9 mouse cellular contexts compared by ENCODE assay signal in genomic region chr1:125525965-125526665, GRCm38 (mm10). TPM values are rescaled to one million over a fixed set of nuclear protein-coding genes. Genes with fewer than 3 reads are reported as not detected.
DNase-seq lines count a peak whose midpoint lies in the region; ATAC-seq and TF ChIP-seq lines count a peak whose summit lies in the region.
"Had no signal": no experiment of that assay in that cellular context is flagged by ENCODE, and none has a peak within 500 bp of the region (broad histone marks: within the 10 kb centered on the region; RNA-seq: fewer than 3 reads in every experiment).

No protein-coding gene starts in this region.

- H3K4me3 ChIP-seq in midbrain, embryonic 14.5 days (replicated peaks; ENCODE audit: low read depth, low read length) = no peak overlapping the region
- H3K4me3 ChIP-seq in midbrain, postnatal 0 days (ENCODE audit: low read depth, low read length) = no peak overlapping the region
- no peak overlapping the region for H3K4me3 ChIP-seq in heart, embryonic 16.5 days (ENCODE audit: low read length)
- H3K4me3 ChIP-seq in stomach, postnatal 0 days (ENCODE audit: low read depth, low read length) = no peak overlapping the region

- no peak overlapping the region for H3K9ac ChIP-seq in midbrain, embryonic 14.5 days (replicated peaks; ENCODE audit: low read length)
- no peak overlapping the region for H3K9ac ChIP-seq in midbrain, postnatal 0 days (replicated peaks; ENCODE audit: low read length, poor library complexity, severe bottlenecking)
- no peak overlapping the region for H3K9ac ChIP-seq in heart, embryonic 16.5 days (ENCODE audit: low read length)
- H3K9ac ChIP-seq in stomach, postnatal 0 days (ENCODE audit: low read length) = no peak overlapping the region

- peak; percentile 5 for DNase-seq in midbrain, embryonic 14.5 days
- no peak for DNase-seq in midbrain, postnatal 0 days (ENCODE audit: low spot score)
- DNase-seq in lung, adult 18-20 months = peak; percentile 72 to 82
- peak; percentile 63 for DNase-seq in stomach, postnatal 0 days (ENCODE audit: low spot score)
- DNase-seq in testis, postnatal 14 days (ENCODE audit: low spot score) = no peak
- no peak for DNase-seq in cerebellum, adult 8-10 months
- DNase-seq in layer of hippocampus, adult 11-12 months (ENCODE audit: low spot score) = no peak

- no peak overlapping the region for H3K4me2 ChIP-seq in midbrain, embryonic 14.5 days (ENCODE audit: low read length)
- no peak overlapping the region for H3K4me2 ChIP-seq in midbrain, postnatal 0 days (ENCODE audit: low read depth, low read length, poor library complexity, severe bottlenecking)
- no peak overlapping the region for H3K4me2 ChIP-seq in heart, embryonic 16.5 days (ENCODE audit: low read depth, low read length)
- 0 out of 2 replicates have a peak overlapping the region, but pooled peaks have one; percentile 2 for H3K4me2 ChIP-seq in stomach, postnatal 0 days (replicated peaks; ENCODE audit: low read depth)

- no peaks in the 10 kb centered on the region for H3K4me1 ChIP-seq in midbrain, embryonic 14.5 days (ENCODE audit: control insufficient read depth, insufficient read depth, low read length)
- H3K4me1 ChIP-seq in midbrain, postnatal 0 days (ENCODE audit: insufficient read depth, low read length) = no peaks in the 10 kb centered on the region
- peaks cover 5% of the 10 kb centered on the region; the same call in 1 of the 2 replicates for H3K4me1 ChIP-seq in heart, embryonic 16.5 days (ENCODE audit: control insufficient read depth, insufficient read depth, low read length)
- H3K4me1 ChIP-seq in stomach, postnatal 0 days (replicated peaks; ENCODE audit: control insufficient read depth, insufficient read depth) = no peaks in the 10 kb centered on the region; the same call in 1 of the 2 replicates

- TF ChIP-seq EP300 in stomach, postnatal 0 days (optimal IDR thresholded peaks at IDR 0.05) = no peak

- H3K27me3 ChIP-seq in midbrain, embryonic 14.5 days (ENCODE audit: control insufficient read depth, insufficient read depth, low read length) = no peaks in the 10 kb centered on the region
- H3K27me3 ChIP-seq in midbrain, postnatal 0 days (ENCODE audit: insufficient read depth, low read length) = no peaks in the 10 kb centered on the region
- H3K27me3 ChIP-seq in heart, embryonic 16.5 days (ENCODE audit: control insufficient read depth, insufficient read depth, low read length) = no peaks in the 10 kb centered on the region
- H3K27me3 ChIP-seq in stomach, postnatal 0 days (ENCODE audit: control insufficient read depth, insufficient read depth, low read length) = no peaks in the 10 kb centered on the region
- H3K27me3 ChIP-seq: Patski had no signal

- no peak overlapping the region for H3K27ac ChIP-seq in midbrain, embryonic 14.5 days (replicated peaks; ENCODE audit: low read depth, low read length)
- no peak overlapping the region for H3K27ac ChIP-seq in midbrain, postnatal 0 days (ENCODE audit: low read depth, low read length)
- 0 out of 2 replicates have a peak overlapping the region, but pooled peaks have one; percentile 28 for H3K27ac ChIP-seq in heart, embryonic 16.5 days (ENCODE audit: low read length)
- peak overlapping the region; percentile 82 for H3K27ac ChIP-seq in stomach, postnatal 0 days (replicated peaks)

- TF ChIP-seq CTCF in midbrain, postnatal 0 days (IDR thresholded peaks at IDR 0.05) = no peak
- TF ChIP-seq CTCF in stomach, postnatal 0 days (IDR thresholded peaks at IDR 0.05; ENCODE audit: low read depth) = no peak

- WGBS in midbrain, embryonic 14.5 days = 75% methylated on average over 7 of the region's 7 CpGs
- 74% methylated on average over 7 of the region's 7 CpGs for WGBS in midbrain, postnatal 0 days
- 43% methylated on average over 7 of the region's 7 CpGs for WGBS in heart, embryonic 16.5 days
- 29% methylated on average over 7 of the region's 7 CpGs for WGBS in stomach, postnatal 0 days

- H3K9me3 ChIP-seq in midbrain, embryonic 14.5 days (ENCODE audit: control insufficient read depth, low read length) = no peaks in the 10 kb centered on the region
- H3K9me3 ChIP-seq in midbrain, postnatal 0 days (ENCODE audit: low read length) = no peaks in the 10 kb centered on the region
- no peaks in the 10 kb centered on the region for H3K9me3 ChIP-seq in heart, embryonic 16.5 days (replicated peaks; ENCODE audit: control insufficient read depth, low read length)
- H3K9me3 ChIP-seq in stomach, postnatal 0 days (ENCODE audit: control insufficient read depth, low read length) = no peaks in the 10 kb centered on the region

- H3K36me3 ChIP-seq in midbrain, embryonic 14.5 days (ENCODE audit: control insufficient read depth, insufficient read depth, low read length) = no peaks in the 10 kb centered on the region
- no peaks in the 10 kb centered on the region for H3K36me3 ChIP-seq in midbrain, postnatal 0 days (ENCODE audit: insufficient read depth, low read length)
- no peaks in the 10 kb centered on the region for H3K36me3 ChIP-seq in heart, embryonic 16.5 days (ENCODE audit: control insufficient read depth, insufficient read depth)
- no peaks in the 10 kb centered on the region for H3K36me3 ChIP-seq in stomach, postnatal 0 days (ENCODE audit: control insufficient read depth, insufficient read depth, low read length)

- ATAC-seq in midbrain, embryonic 14.5 days (ENCODE audit: low FRiP score, low TSS enrichment) = no peak
- ATAC-seq in midbrain, postnatal 0 days (ENCODE audit: low FRiP score) = no peak
- peak; percentile 49 for ATAC-seq in heart, embryonic 16.5 days (replicated peaks; ENCODE audit: extremely low read depth, insufficient read depth, low FRiP score)
- peak; percentile 86 for ATAC-seq in stomach, postnatal 0 days (ENCODE audit: low FRiP score, low TSS enrichment)
- ATAC-seq: Patski had no signal

RNA-seq across cellular contexts. Expression of gene Slc35f5, which starts 34.3 kb away (rescaled TPM):
- polyA plus RNA-seq in midbrain, embryonic 14.5 days (2014; fragmentation: Nextera tagmentation; extraction: Ambion mirVana) = 29.4 and 32.5 TPM in 2 replicates
- total RNA-seq in midbrain, postnatal 0 days (2014; rRNA removed) = 17.6 and 23.0 TPM in 2 replicates
- 28.0 and 34.8 TPM in 2 replicates for polyA plus RNA-seq in midbrain, postnatal 0 days (2015; fragmentation: Nextera tagmentation; extraction: Ambion mirVana)
- 93.2 and 97.2 TPM in 2 replicates for polyA plus RNA-seq in heart, embryonic 16.5 days (2015; fragmentation: Nextera tagmentation; extraction: Ambion mirVana)
- polyA plus RNA-seq in stomach, postnatal 0 days (2015; fragmentation: Nextera tagmentation; extraction: Ambion mirVana) = 64.7 and 66.4 TPM in 2 replicates

Comparison
In these comparisons a context has a peak if more than half of its experiments do, and no peak if none do; other contexts are left out.
1. DNase-seq: peak in midbrain, embryonic 14.5 days (single experiment), lung, adult 18-20 months (2 of 2) and stomach, postnatal 0 days (single experiment); none in midbrain, postnatal 0 days (single experiment), testis, postnatal 14 days (single experiment), cerebellum, adult 8-10 months (single experiment) and layer of hippocampus, adult 11-12 months (single experiment).
2. ATAC-seq: peak in heart, embryonic 16.5 days (single experiment) and stomach, postnatal 0 days (single experiment); none in midbrain, embryonic 14.5 days (single experiment) and midbrain, postnatal 0 days (single experiment).
3. H3K27ac ChIP-seq: peak in heart, embryonic 16.5 days (single experiment) and stomach, postnatal 0 days (single experiment); none in midbrain, embryonic 14.5 days (single experiment) and midbrain, postnatal 0 days (single experiment).